Comparison of ENCODE assay signal across 7 mouse cellular contexts in the genomic region with DNA sequence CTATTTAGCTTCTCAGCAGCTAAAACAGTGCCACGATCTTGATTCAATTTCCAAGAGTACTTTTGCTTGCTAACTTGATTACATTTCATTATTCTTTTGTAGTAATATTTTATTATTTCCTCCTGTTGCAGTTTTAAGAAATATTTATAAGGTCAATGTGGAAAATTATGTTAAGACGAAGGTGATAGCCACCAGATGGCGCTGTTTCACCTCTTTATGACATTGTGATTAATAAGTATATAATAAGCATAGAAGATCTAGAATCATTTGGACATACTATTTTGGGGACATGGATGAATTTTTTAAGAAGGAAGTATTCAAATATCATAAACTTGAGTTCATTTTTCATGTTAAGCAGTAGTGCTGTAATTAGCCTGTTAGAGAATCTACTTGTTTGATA.
A peak's percentile ranks its signal among the peaks of the same experiment; 100 is the strongest.
DNase-seq lines count a peak whose midpoint lies in the region; ATAC-seq and TF ChIP-seq lines count a peak whose summit lies in the region.

No protein-coding gene starts in this region.

- WGBS in limb, embryonic 14.5 days, result 27% methylated on average over 3 of the region's 3 CpGs

- H3K4me3 ChIP-seq in layer of hippocampus, adult 2 months, result no peak overlapping the region
- no peak overlapping the region for H3K4me3 ChIP-seq in limb, embryonic 14.5 days (replicated peaks; ENCODE audit: low read length)

- H3K36me3 ChIP-seq in limb, embryonic 14.5 days (ENCODE audit: control insufficient read depth, insufficient read depth, low read length), result no peaks in the 10 kb centered on the region

- H3K27ac ChIP-seq in layer of hippocampus, adult 2 months, result no peak overlapping the region
- H3K27ac ChIP-seq in limb, embryonic 14.5 days (replicated peaks; ENCODE audit: low read depth, low read length), result no peak overlapping the region

- no peaks in the 10 kb centered on the region for H3K4me1 ChIP-seq in limb, embryonic 14.5 days (ENCODE audit: control insufficient read depth, insufficient read depth, low read length)

- ATAC-seq in limb, embryonic 14.5 days (ENCODE audit: low FRiP score, low read depth), result no peak

- DNase-seq in layer of hippocampus, adult 2 months (ENCODE audit: low spot score in 2 of 2), result peak in 1 of 2 experiments; percentile 63
- DNase-seq in layer of hippocampus, adult 9-10 months (ENCODE audit: low spot score), result no peak
- DNase-seq in CD4-positive helper T cell, adult 2 months (ENCODE audit: low read depth, low spot score), result peak; percentile 63
- DNase-seq in ES-CJ7 (ENCODE audit: low read depth, low spot score), result peak; percentile 25
- peak; percentile 76 to 82 for DNase-seq in cerebellum, postnatal 14 days
- DNase-seq in limb, embryonic 14.5 days (ENCODE audit: low spot score), result peak; percentile 90
- DNase-seq in ovary, postnatal 36 days (ENCODE audit: low spot score), result no peak

- H3K9me3 ChIP-seq in limb, embryonic 14.5 days (ENCODE audit: control insufficient read depth, low read length), result no peaks in the 10 kb centered on the region

- no peak overlapping the region for H3K4me2 ChIP-seq in limb, embryonic 14.5 days (replicated peaks; ENCODE audit: low read depth, low read length, severe bottlenecking)

- H3K27me3 ChIP-seq in limb, embryonic 14.5 days (ENCODE audit: control insufficient read depth, insufficient read depth, low read length), result no peaks in the 10 kb centered on the region

- TF ChIP-seq POLR2A in limb, embryonic 14.5 days (IDR thresholded peaks at IDR 0.05; ENCODE audit: borderline replicate concordance, extremely low read depth, insufficient read depth, insufficient read length), result no peak

- H3K9ac ChIP-seq in limb, embryonic 14.5 days (ENCODE audit: low read depth, low read length, severe bottlenecking), result no peak overlapping the region

- peak; percentile 95 for TF ChIP-seq CTCF in layer of hippocampus, adult 2 months (conservative IDR thresholded peaks at IDR 0.05)

Comparison
In these comparisons a context has a peak if more than half of its experiments do, and no peak if none do; other contexts are left out.
1. DNase-seq: peak in CD4-positive helper T cell, adult 2 months (single experiment), ES-CJ7 (single experiment), cerebellum, postnatal 14 days (2 of 2) and limb, embryonic 14.5 days (single experiment); none in layer of hippocampus, adult 9-10 months (single experiment) and ovary, postnatal 36 days (single experiment).